Mouse (Mus musculus): ENCODE data around the gene Cnih4. TPM values are rescaled to one million over a fixed set of nuclear protein-coding genes. Genes with fewer than 3 reads are reported as not detected.

The Cnih4 gene
- 67.6 TPM for polyA plus RNA-seq (2017; shearing (Covaris generic))

DNA sequence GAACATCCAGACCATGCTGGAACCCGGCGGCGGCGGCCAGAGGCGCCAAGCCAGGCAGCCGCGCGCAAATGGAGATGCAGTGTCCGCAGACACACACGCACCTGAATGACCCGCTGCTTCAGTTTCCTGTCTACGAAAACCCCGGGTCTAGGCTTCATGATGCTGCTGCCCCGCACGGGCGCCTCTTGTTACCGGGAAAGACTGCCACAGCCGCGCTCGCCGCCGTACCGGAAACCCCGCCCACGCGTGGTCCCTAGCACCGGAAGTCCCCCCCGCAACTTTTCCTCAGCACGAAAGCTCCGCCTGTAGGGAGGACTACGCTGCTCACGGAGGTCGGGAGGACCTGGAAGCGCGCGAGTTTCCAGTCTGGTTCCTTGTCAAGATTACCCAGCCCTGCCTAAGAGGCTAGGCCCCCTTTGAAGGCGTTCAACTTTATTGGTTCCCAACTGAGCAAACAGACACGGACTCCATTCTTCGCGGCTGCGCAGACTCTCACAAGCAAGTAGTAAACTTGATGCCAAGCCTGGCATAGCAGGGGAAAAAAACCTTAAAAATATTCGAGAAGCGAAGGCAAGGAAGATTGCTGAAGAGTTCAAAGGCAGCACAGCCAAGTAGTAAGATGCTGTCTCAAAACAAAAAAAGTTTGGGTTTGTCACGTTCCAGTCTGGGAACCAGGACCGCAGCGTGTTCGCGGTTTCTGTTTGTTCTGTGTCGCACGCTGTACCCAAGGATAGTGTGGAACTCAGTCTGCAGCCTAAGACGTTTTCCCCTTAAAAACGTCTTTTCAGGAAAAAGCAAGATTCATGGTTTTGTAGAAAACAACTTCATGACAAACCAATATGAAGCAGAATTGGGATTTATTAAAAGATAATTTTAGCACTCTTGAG lies at the start of gene Cnih4, which contains the start of gene Nvl:
Gene Cnih4, plus strand, starts transcription at position 744 of the 887 bp plus-strand sequence.
Gene Nvl, minus strand, starts transcription at position 255 of the 887 bp plus-strand sequence.

GRCm38 (mm10) chr1:181211920-181212633 lies 67.6 kb downstream of the Cnih4 start, which contains the start of gene Wdr26:
TSS of gene Wdr26 (minus strand) at chr1:181212001.

Other genes starting within 250 kb of the Cnih4 start
- gene Pycr2, start 240.4 kb upstream of the Cnih4 start, polyA plus RNA-seq (2017; shearing (Covaris generic)): 94.9 TPM
- 0.29 TPM for gene Lefty1, start 209.7 kb upstream of the Cnih4 start, polyA plus RNA-seq (2017; shearing (Covaris generic))
- 45.8 TPM for gene Tmem63a, start 202.3 kb upstream of the Cnih4 start, polyA plus RNA-seq (2017; shearing (Covaris generic))
- 347 TPM for gene Ephx1, start 123.8 kb upstream of the Cnih4 start, polyA plus RNA-seq (2017; shearing (Covaris generic))
- not detected for gene 9130409I23Rik, start 93.5 kb upstream of the Cnih4 start, polyA plus RNA-seq (2017; shearing (Covaris generic))
- 28.9 TPM for gene Nvl, start 489 bp upstream of the Cnih4 start, polyA plus RNA-seq (2017; shearing (Covaris generic))
- 51.8 TPM for gene Wdr26, start 67.3 kb downstream of the Cnih4 start, polyA plus RNA-seq (2017; shearing (Covaris generic))
- 0.08 TPM for gene Cnih3, start 207.9 kb downstream of the Cnih4 start, polyA plus RNA-seq (2017; shearing (Covaris generic))